Mouse (Mus musculus): ENCODE results near the gene Lcp2. TPM values are rescaled to one million over a fixed set of nuclear protein-coding genes. Genes with fewer than 3 reads are reported as not detected.

The Lcp2 gene
- 100 to 1,000 TPM; 181 to 182 TPM for total RNA-seq (2023)

DNA sequence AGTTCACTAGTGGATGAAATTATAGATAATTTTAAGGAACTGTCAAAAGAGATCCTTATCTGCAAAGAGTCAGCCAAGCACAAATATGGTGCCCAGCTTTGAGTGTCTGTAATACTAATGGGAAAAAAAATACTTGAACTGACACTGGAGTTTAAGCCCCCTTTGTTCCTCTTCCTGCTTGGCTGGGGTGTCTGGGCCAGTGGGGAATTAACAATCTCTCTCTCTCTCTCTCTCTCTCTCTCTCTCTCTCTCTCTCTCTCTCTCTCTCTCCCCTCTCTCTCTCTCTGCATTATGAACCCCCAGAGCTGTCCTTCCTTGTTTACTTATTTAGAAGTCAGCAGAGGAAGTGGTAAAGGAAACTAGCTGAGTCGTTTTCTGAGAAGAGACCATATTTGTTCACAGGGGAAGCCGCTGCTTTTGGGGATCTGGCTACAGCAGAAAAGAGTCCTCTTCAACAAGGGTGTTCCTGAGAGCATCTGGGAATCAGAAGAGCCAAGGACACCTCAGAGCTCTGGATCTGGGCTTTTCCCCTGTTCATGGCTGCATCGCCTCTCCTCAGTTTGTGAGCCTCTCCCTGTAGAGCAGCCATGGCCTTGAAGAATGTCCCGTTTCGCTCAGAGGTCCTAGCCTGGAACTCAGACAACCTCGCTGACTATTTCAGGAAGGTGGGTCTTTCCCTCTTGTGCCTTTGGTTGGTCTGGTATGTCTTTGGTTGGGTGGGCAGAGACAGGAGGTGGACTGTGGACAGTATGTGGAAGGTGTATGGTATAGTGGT lies at the start of gene Lcp2:
Lcp2 (plus strand) TSS at position 154 of the 775 bp plus-strand sequence.

GRCm38 (mm10) chr11:34098422-34098821 lies 51.7 kb downstream of the Lcp2 start, which contains the start of gene 4930469K13Rik:
TSS of gene 4930469K13Rik (minus strand) at chr11:34098554.

Other genes with a start within 250 kb of the Lcp2 start
- not detected for gene Kcnmb1, start 83.9 kb upstream of the Lcp2 start, total RNA-seq (2023)
- under 1 TPM in 1 of 2 experiments, not detected in 1; 0.09 TPM for gene Kcnip1, start 53.8 kb upstream of the Lcp2 start, total RNA-seq (2023)
- not detected for gene 4930469K13Rik, start 51.6 kb downstream of the Lcp2 start, total RNA-seq (2023)
- not detected for gene Foxi1, start 161.2 kb downstream of the Lcp2 start, total RNA-seq (2023)